Mouse (Mus musculus): ENCODE measurements around the gene Cacng7.

GRCm38 (mm10) chr7:3310233-3310632 lies 22.5 kb upstream of the Cacng7 start:
- TF ChIP-seq ZC3H11A (IDR thresholded peaks at IDR 0.05; ENCODE audit: borderline replicate concordance, low read depth, low read length) (no peak), ZNF384 (IDR thresholded peaks at IDR 0.05; ENCODE audit: low read depth, low read length) (no peak), HCFC1 (IDR thresholded peaks at IDR 0.05; ENCODE audit: borderline replicate concordance, insufficient read depth, low read length) (no peak)
